Mouse (Mus musculus): ENCODE results near the gene Psmd12. TPM values are rescaled to one million over a fixed set of nuclear protein-coding genes. Genes with fewer than 3 reads are reported as not detected.

The Psmd12 gene
- polyA plus RNA-seq, 1 experiment from 2014 or later: 172 TPM

DNA sequence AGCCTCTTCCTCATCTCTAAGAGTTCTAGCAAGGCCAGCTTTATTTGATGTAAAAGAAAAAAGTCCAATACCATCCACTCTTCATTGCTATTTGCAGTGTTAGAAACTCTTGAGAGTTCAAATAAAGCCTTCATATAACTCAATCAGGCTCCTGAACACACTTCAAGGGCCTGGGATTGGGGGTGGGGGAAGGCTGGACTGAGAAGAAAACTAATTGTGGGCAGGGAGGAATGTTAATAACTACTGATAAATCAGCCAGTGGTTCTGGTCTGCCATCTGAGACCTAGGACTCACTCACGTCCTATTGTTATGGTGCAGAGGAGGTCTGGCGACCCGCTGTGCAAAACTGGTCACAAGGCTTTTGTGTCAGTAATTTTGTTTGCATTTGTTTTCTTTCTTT is 48.3 kb downstream of the Psmd12 start:
- no peak overlapping the region for H3K4me3 ChIP-seq
- H3K4me1 ChIP-seq: no peaks in the 10 kb centered on the region
- H3K9ac ChIP-seq: no peak overlapping the region
- H3K36me3 ChIP-seq: no peaks in the 10 kb centered on the region
- no peaks in the 10 kb centered on the region for H3K27me3 ChIP-seq
- no peak for ATAC-seq (ENCODE audit: low FRiP score)
- H3K9me3 ChIP-seq (replicated peaks): no peaks in the 10 kb centered on the region
- H3K4me2 ChIP-seq (replicated peaks): no peak overlapping the region
- H3K27ac ChIP-seq: no peak overlapping the region
- 17% methylated on average over 3 of the region's 3 CpGs for WGBS

DNA sequence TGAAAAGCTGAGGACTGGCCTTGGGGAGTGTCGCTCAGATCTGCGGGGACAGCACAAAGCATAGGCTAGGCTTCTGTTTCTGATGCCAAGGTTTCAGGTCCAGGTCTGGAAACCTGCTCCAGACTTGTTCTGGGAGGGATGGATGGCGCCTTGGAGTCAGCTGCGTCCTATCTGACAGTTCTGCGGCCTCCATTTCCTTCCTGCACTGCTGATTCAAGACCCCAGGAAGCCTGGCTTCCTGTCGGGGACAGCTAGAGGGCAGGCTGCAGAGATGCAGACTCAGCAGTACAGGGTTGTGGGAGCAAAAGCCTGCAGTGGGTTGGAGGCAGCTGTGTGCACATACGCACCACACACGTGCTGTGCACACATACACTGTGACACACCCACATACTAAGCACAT is 50.0 kb downstream of the Psmd12 start:
- no peak overlapping the region for H3K4me3 ChIP-seq
- no peak overlapping the region for H3K27ac ChIP-seq
- no peaks in the 10 kb centered on the region for H3K36me3 ChIP-seq
- no peaks in the 10 kb centered on the region for H3K4me1 ChIP-seq
- no peak overlapping the region for H3K9ac ChIP-seq
- 38% methylated on average over 8 of the region's 8 CpGs for WGBS
- no peak for ATAC-seq (ENCODE audit: low FRiP score)
- no peaks in the 10 kb centered on the region for H3K9me3 ChIP-seq (replicated peaks)
- no peak overlapping the region for H3K4me2 ChIP-seq (replicated peaks)
- H3K27me3 ChIP-seq: no peaks in the 10 kb centered on the region

DNA sequence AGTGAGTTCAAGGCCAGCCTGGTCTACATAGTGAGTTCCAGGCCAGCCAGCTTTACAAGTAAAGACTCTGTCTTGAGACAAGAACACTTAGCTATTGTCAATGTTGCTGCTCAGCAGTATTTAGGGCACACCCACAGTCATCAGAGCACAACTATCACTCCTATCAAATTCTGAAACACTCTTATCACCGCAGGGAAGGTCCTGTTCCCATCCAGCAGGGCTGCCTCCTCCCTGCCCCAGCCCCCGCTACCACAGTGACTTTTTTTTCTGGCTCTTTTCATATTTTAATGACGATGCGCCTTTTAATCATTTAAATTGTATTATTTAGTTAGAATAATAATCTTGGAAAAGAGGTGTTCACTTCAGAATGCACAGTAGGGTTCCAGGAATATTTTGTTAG is 52.2 kb downstream of the Psmd12 start:
- 65% methylated on average over 4 of the region's 4 CpGs for WGBS
- no peak for ATAC-seq (ENCODE audit: low FRiP score)
- Histone ChIP-seq H3K27ac (no peak overlapping the region), H3K9ac (no peak overlapping the region), H3K36me3 (no peaks in the 10 kb centered on the region), H3K4me1 (no peaks in the 10 kb centered on the region), H3K4me3 (no peak overlapping the region), H3K9me3 (replicated peaks) (no peaks in the 10 kb centered on the region), H3K27me3 (no peaks in the 10 kb centered on the region), H3K4me2 (replicated peaks) (no peak overlapping the region)

DNA sequence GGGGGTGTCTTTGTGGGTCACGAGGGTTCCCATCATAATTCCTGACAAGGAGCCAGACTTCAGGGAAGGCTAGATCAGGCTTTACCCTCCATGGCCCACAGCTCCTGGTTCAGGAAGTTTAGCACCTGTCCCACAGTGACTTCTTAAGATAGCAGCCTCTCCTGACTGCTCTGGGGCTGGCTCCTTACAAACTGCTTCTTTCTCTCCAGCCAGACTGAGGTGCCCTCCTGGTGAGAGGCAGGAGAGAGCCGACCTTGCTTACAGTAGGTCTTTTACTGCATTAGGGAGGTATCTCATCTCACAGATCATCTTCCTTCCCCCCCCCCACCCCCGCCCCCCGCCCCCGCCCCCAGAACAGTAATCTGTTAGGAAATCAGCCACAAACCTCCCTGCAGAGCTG is 53.0 kb downstream of the Psmd12 start:
- H3K9me3 ChIP-seq (replicated peaks): no peaks in the 10 kb centered on the region
- H3K36me3 ChIP-seq: no peaks in the 10 kb centered on the region
- H3K27ac ChIP-seq: no peak overlapping the region
- WGBS: 31% methylated on average over 5 of the region's 5 CpGs
- ATAC-seq (ENCODE audit: low FRiP score): no peak
- no peak overlapping the region for H3K4me2 ChIP-seq (replicated peaks)
- no peaks in the 10 kb centered on the region for H3K4me1 ChIP-seq
- H3K27me3 ChIP-seq: no peaks in the 10 kb centered on the region
- H3K4me3 ChIP-seq: no peak overlapping the region
- no peak overlapping the region for H3K9ac ChIP-seq

DNA sequence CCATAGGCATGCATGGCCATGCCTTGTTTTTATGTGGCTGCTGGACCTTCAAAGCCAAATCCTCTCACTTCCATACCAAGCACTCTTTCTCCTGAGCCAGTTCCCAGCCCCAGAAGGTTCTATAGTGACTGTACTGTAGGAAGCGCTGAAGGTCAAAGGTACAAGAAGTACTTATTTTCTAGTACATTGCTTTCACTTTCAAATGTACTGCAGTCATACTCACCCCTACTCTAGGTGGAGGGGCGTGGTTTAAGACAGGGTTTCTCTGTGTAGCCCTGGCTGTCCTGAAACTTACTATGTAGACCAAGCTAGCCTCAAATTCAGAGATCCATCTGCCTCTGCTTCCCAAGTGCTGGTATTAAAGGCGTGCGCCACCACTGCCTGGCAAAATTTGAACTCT is 59.7 kb downstream of the Psmd12 start:
- Histone ChIP-seq H3K27ac (no peak overlapping the region), H3K9ac (no peak overlapping the region), H3K36me3 (no peaks in the 10 kb centered on the region), H3K9me3 (replicated peaks) (no peaks in the 10 kb centered on the region), H3K4me2 (replicated peaks) (no peak overlapping the region), H3K4me1 (no peaks in the 10 kb centered on the region), H3K27me3 (no peaks in the 10 kb centered on the region), H3K4me3 (no peak overlapping the region)
- 94% methylated on average over 4 of the region's 4 CpGs for WGBS
- no peak for ATAC-seq (ENCODE audit: low FRiP score)

DNA sequence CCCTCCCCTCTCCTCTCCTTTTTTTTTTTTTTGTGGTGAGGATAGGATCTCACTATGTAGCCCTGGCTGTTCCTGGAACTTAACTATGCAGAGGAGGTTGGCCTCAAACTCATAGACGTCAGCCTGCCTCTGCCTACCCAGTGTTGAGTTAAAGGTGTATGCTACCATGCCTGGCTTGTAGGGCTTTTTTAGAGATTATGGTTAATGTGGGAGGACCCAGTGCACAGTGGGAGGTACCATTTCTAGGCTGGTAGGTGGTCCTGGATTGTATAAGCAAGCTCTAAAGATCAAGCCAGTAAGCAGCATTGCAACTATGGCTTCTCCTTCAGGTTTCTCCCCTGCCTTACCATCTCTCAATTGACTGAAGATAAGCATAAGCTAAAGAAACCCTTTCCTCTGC is 61.1 kb downstream of the Psmd12 start:
- Histone ChIP-seq H3K9ac (no peak overlapping the region), H3K36me3 (no peaks in the 10 kb centered on the region), H3K4me2 (replicated peaks) (no peak overlapping the region), H3K4me1 (no peaks in the 10 kb centered on the region), H3K27me3 (0 out of 2 replicates have a peak, but pooled peaks cover 1% of the 10 kb centered on the region), H3K9me3 (replicated peaks) (no peaks in the 10 kb centered on the region), H3K4me3 (no peak overlapping the region), H3K27ac (no peak overlapping the region)
- 55% methylated on average over 1 of the region's 1 CpGs for WGBS
- ATAC-seq (ENCODE audit: low FRiP score): no peak

DNA sequence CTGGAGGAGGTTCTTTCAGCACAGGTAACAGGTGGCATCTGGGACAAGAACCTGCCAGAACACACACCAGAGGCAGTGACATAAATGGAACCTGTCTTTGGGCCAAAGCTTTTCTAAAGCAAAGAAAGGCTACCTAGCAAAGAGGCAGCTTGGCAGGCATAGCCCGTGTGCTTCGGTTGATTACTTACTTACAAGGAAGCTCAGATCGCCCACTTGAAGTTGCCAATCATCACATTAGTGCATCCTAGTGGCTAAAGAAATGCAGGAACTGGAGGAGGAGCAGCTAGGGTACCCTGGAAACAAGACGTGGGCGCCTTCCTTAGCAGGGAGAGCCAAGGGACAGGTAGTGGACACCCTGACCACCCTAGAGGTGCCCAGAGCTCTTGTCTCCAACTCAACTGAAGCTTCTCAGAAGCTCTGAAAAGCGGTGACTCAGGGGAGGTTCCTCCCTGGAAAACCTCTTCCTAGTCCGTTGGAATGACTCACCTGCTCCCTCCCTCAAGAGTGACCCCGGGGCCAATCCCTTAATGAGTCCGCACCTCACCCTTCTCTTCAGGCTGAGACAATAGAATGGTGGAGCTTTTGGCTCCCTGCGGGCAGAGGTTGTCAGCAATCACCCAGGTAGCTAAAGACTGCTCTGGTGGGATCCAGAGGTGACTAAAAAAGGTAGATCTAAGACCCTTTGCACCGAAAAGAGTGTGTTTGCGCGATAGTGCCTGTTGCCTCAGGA is 66.6 kb downstream of the Psmd12 start:
- Histone ChIP-seq H3K4me2 (replicated peaks) (peak overlapping the region; percentile 100), H3K9me3 (replicated peaks) (no peaks in the 10 kb centered on the region), H3K27ac (no peak overlapping the region), H3K9ac (no peak overlapping the region), H3K4me3 (0 out of 2 replicates have a peak overlapping the region, but pooled peaks have one; percentile 90), H3K36me3 (no peaks in the 10 kb centered on the region; the same call in 1 of the 2 replicates), H3K4me1 (peaks cover 16% of the 10 kb centered on the region), H3K27me3 (peaks cover 10% of the 10 kb centered on the region; the same call in 1 of the 2 replicates)
- WGBS: 23% methylated on average over 13 of the region's 13 CpGs
- no peak for ATAC-seq (ENCODE audit: low FRiP score)

DNA sequence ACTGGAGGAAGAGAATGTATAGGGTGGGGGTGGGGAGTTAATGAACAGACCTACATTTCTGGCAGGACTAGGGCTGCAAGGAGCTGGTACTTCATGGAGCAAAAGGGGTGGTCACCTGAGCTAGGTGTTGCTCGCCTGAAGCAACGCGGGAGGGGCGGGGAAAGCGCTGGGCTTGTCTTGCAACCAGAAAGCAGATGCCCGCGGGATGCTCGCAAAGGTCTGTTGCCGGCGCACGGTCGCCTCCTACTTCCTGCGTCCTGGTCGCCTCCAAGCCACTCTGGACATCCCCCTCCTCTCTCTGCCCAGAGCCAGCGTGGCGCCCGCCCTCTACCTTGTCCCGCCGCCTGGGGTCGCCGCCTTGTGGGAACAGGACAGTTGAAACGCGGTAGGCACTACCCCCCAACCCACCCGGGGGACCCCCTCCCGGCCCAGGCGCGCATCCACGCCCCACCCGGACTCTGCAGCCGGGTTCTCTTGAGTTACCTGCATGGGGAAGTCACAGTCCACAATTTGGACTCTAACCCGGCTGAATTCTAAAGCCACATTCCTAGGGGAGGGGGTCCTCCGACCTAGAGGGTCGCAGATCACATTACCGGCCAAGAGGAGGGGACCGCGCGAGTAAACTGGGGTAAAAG is 67.5 kb downstream of the Psmd12 start:
- H3K36me3 ChIP-seq: peaks cover 2% of the 10 kb centered on the region; the same call in 1 of the 2 replicates
- H3K4me3 ChIP-seq: peak overlapping the region; percentile 90
- H3K4me1 ChIP-seq: peaks cover 16% of the 10 kb centered on the region
- peak overlapping the region; percentile 69; the same call in 1 of the 2 replicates for H3K27ac ChIP-seq
- WGBS: 0% methylated on average over 32 of the region's 37 CpGs
- peak overlapping the region; percentile 100 for H3K4me2 ChIP-seq (replicated peaks)
- peaks cover 10% of the 10 kb centered on the region; the same call in 1 of the 2 replicates for H3K27me3 ChIP-seq
- peak overlapping the region; percentile 94 for H3K9ac ChIP-seq
- H3K9me3 ChIP-seq (replicated peaks): no peaks in the 10 kb centered on the region
- peak; percentile 71 for ATAC-seq (ENCODE audit: low FRiP score)

DNA sequence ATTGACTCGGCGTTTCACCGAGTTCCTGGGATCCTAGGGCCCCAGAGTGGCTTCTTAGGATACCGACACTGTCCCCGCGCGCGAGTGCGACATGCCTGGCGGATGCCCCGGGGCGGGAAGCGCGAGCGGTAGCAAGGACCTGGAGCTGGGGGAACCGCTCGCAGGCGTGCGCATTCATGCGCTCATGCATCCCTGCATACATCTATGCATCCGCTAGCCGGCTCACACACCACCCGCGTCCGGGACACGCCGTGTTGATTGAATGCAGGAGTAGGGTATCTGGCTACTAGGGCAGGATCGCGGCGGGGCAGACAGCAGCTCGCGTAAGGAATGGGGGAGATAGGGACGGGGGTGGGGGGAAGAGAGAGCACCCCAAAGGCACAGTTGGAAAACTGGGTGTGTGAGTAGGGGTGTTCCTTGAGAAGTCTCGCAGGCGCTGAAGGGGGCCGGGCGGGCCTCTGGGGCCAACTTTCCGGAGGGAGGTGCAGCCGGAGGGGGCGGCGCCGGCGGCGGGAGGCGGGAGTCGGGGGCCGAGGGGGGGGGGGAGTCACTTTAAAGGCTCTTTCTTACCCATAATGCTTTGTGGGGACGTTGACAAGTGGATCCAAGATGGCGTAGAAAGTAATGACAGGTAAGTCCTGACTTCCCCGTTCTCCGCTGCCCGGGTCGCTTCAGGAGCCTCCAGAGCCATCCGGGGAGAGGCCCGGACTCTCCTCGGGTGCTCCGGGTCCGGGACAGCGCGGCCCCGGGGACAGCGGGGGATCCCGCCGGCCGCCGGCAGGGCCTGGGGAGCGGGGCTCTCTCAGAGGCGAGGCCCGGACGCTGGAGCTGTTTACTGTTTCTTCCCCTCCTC is 68.3 kb downstream of the Psmd12 start, which contains the start of gene Helz:
Gene Helz, plus strand, starts transcription at position 580 of the 853 bp plus-strand sequence.
- peaks cover 10% of the 10 kb centered on the region; the same call in 1 of the 2 replicates for H3K27me3 ChIP-seq
- WGBS: under 1% methylated on average over 60 of the region's 70 CpGs
- peak within 1 kb of the TSS; percentile 69 for H3K27ac ChIP-seq
- ATAC-seq (ENCODE audit: low FRiP score): peak; percentile 86
- peaks cover 16% of the 10 kb centered on the region for H3K4me1 ChIP-seq
- H3K4me3 ChIP-seq: peak within 1 kb of the TSS; percentile 90
- peak within 1 kb of the TSS; percentile 100 for H3K4me2 ChIP-seq (replicated peaks)
- peaks cover 7% of the 10 kb centered on the region; the same call in 1 of the 2 replicates for H3K36me3 ChIP-seq
- no peaks in the 10 kb centered on the region for H3K9me3 ChIP-seq (replicated peaks)
- peak within 1 kb of the TSS; percentile 94 for H3K9ac ChIP-seq

DNA sequence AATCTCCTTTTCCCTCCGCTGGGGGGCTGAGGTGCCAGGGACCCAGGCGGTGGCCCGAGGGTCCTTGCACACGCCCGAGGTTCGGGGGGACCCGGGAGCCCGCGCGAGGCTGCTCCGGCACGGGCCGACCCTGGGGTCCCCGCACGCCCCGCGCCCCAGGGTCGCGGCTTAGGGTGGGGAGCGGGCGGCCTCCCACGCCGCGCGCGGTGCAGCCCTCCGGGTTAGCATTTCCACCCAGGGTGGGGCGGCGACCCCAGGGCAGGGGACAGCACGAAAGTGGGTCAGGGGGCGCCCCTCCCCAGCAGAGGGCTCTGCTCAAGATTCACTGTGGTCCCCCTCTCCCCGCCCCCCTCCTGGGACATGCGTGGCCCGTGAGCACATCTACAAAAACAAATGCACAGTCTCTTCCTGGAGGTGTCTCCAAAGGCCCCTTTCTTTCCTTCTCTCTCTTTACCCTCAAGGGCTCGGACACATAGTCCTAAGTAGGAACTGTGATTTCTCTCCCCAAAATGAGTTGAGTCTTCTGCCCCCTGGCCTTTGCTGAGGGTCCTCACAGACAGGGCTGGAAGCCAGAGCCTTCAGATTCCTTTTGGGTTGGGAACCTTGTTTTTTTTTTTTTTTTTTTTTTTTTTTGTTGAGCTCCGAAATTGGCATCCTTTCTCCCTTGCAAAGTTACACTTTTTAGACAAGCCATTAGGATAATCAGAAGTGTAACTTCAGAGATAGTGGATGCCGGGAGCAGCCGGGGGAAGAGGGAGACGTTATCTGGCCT is 69.1 kb downstream of the Psmd12 start:
- 7% methylated on average over 38 of the region's 39 CpGs for WGBS

More for the DNA sequence above, 69.1 kb downstream of the Psmd12 start:
- peak overlapping the region; percentile 90 for H3K4me3 ChIP-seq
- peak overlapping the region; percentile 100 for H3K4me2 ChIP-seq (replicated peaks)
- H3K4me1 ChIP-seq: peaks cover 16% of the 10 kb centered on the region
- H3K27ac ChIP-seq: peak overlapping the region; percentile 69
- ATAC-seq (ENCODE audit: low FRiP score): peak; percentile 60; the same call in 1 of the 2 replicates
- H3K27me3 ChIP-seq: peaks cover 10% of the 10 kb centered on the region; the same call in 1 of the 2 replicates
- peaks cover 11% of the 10 kb centered on the region; the same call in 1 of the 2 replicates for H3K36me3 ChIP-seq
- H3K9me3 ChIP-seq (replicated peaks): no peaks in the 10 kb centered on the region
- H3K9ac ChIP-seq: peak overlapping the region; percentile 94
